Mouse (Mus musculus): Measurements from ENCODE around the gene Mlh3. TPM values are rescaled to one million over a fixed set of nuclear protein-coding genes. Genes with fewer than 3 reads are reported as not detected.

Mlh3 gene
- polyA plus RNA-seq (2012; rRNA removed), result 0.47 and 1.1 TPM in 2 replicates

DNA sequence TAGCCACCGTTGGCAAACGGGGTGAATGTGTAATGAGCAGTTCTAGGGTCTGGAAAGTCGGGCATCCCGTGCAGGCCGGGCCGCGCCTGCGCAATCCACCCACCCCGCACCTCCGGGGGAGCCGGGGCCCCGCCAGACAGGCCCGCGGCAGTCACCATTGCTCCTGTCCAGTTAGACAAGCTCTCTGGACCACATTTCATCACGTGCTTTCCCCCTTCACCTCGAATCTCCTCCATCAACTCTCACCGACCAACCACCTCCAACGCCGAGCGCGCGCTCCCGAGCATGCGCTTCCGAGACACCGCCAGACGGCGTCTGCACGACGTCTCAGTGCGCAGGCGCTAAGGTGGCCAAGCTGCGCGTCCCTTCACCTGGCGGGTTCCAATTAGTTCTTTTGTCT, at the start of gene Mlh3:
Mlh3 (minus strand) TSS at position 281 of the 400 bp plus-strand sequence.

DNA sequence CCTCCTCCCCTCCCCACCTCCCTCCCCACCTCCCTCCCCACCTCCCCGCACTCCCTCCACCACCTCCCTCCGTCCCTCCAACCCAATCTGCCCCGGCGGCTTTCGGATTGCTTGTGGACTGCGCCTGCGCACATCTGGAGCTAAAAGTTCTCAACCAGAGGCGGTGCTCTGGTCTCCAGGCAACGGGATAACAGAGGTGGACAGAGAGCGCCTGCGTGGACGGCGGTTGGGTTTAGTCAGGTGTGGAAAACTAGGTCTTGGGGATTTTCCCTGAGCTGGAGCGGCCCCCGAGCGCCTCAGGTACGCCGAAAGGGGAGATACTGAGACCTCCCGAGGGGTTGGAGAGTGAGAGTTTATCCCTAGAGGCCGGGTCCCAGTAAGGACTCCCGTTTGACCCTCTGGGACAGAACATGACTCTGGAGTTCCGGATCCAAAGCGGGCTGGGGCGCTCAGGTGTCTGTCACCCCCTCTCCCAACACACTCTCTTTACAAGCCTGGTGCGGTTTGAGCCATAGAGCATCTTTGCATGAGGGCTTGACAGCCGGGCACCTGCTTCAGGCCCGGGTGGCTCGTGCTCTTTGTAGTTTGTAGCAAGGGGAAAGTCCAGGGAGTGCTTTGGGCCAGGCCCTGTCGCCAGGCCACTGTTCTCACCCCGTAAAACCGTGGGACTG, 18.2 kb upstream of the Mlh3 start, which contains the start of gene Zc2hc1c:
Zc2hc1c (plus strand) TSS at position 106 of the 671 bp plus-strand sequence.

DNA sequence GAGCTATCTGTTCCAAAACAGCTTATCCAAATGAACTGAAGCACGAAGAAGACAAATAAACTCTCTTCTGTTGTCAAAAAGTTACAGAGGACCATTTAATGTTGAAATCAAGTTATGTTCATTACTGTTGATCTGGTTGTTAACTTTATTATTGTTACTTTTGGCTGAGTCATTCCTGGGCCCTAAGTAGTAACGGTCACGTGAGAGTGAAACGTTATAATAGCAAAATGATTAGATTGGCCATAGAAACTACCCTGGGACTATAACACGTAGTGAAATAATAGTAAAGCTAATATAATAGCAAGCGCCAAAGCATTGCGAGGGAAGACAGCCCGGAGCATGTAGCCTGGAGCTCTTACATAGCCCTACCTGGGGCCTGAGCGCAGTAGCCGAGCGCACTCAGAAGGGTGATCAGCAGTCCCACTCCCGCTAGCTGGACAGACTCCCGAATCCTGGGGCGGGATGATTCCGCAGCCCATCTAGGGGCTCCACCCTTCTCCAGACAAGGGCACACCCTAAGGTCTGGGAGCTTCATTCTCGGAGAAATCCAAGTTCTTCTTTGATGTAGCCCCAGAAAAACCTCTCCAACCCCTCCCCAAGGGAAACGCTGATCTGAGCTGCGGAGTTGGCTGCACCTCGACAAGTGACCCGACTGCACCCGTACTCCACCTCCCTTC, 17.5 kb upstream of the Mlh3 start, which contains the start of gene Acyp1:
Acyp1 (minus strand) TSS at position 630 of the 677 bp plus-strand sequence.

DNA sequence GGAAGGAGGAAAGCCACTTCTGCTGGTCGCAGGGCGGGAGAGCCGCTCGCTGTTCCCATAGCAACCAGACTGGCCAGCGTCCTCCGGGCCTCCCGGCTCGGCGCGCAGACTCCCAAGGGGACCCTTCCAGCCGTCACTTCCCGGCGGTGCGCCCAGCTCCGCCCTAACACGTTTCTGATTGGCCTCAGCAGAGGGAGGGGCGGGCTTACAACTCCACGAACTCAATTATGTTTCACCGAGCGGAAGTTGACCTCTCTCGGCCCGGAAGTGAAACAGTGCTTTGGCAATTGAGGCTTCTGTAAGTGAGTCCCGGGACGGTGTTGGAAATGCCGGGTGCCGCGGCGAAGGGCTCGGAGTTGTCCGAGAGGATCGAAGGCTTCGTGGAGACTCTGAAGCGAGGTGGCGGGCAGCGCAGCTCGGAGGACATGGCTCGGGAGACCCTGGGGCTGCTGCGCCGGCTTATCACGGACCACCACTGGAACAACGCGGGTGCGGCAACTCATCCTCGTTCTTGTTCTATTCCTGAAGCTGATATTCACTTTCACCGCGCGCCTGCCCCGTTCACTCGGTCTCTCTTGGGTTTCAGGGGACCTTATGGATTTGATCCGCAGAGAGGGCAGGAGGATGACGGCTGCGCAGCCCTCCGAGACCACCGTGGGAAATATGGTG, 51.0 kb downstream of the Mlh3 start, which contains the start of gene Eif2b2:
Eif2b2 (plus strand) TSS at position 246 of the 669 bp plus-strand sequence.

Other genes starting within 250 kb of the Mlh3 start
- gene Prox2, start 159.8 kb downstream of the Mlh3 start, polyA plus RNA-seq (2012; rRNA removed), result 0.24 and 0.44 TPM in 2 replicates
- 30.4 and 32.0 TPM in 2 replicates for gene Dlst, start 159.8 kb downstream of the Mlh3 start, polyA plus RNA-seq (2012; rRNA removed)
- 0.35 and 0.47 TPM in 2 replicates for gene Rps6kl1, start 119.3 kb downstream of the Mlh3 start, polyA plus RNA-seq (2012; rRNA removed)
- 0.54 and 1.4 TPM in 2 replicates for gene Pgf, start 92.8 kb downstream of the Mlh3 start, polyA plus RNA-seq (2012; rRNA removed)
- gene Eif2b2, start 51.1 kb downstream of the Mlh3 start, polyA plus RNA-seq (2012; rRNA removed), result 43.4 and 58.5 TPM in 2 replicates
- gene Acyp1, start 17.8 kb upstream of the Mlh3 start, polyA plus RNA-seq (2012; rRNA removed), result 0.88 and 1.3 TPM in 2 replicates
- gene Zc2hc1c, start 18.0 kb upstream of the Mlh3 start, polyA plus RNA-seq (2012; rRNA removed), result 0.12 and 0.14 TPM in 2 replicates
- gene Nek9, start 68.8 kb upstream of the Mlh3 start, polyA plus RNA-seq (2012; rRNA removed), result 6.2 and 6.3 TPM in 2 replicates
- gene Tmed10, start 104.2 kb upstream of the Mlh3 start, polyA plus RNA-seq (2012; rRNA removed), result 190 and 255 TPM in 2 replicates
- gene Fos, start 203.3 kb upstream of the Mlh3 start, polyA plus RNA-seq (2012; rRNA removed), result 53.9 and 68.9 TPM in 2 replicates